Mouse (Mus musculus) T-helper 17 cell (primary cell): ENCODE data around the gene Stt3b.

Experiments used
- in situ Hi-C, 2 experiments: fragments of 300-600 bp; cut with MboI, MseI; formaldehyde crosslinking; loops; 1 replicate in 1 of 2; 2 replicates in 1 of 2; pipeline ENCODE4 v1.15.1; 2025; ENCODE audit warnings: high pct_unique_total_duplicates in 2 of 2

The Stt3b gene

DNA sequence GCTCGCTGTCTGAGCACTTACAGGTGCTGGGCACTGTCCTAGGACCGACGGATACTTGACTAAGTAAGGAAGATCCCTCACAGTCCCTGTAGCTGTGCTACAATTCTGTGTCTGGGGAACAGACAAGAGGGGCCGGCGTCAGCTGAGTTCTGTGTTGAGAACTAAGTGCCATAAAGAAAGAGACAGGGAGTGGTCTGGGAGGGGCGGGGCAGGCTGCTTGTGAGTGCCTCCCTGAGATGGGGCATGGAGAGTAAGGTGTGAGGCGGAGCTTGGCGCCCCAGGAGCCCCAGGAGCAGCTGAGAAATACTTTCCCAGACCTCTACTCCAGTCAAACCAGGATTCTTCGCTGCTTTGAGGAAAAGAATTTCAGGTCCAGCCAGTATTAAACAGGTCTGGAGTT is 92.2 kb downstream of the Stt3b start:
- in situ Hi-C loops, result no loop called here

DNA sequence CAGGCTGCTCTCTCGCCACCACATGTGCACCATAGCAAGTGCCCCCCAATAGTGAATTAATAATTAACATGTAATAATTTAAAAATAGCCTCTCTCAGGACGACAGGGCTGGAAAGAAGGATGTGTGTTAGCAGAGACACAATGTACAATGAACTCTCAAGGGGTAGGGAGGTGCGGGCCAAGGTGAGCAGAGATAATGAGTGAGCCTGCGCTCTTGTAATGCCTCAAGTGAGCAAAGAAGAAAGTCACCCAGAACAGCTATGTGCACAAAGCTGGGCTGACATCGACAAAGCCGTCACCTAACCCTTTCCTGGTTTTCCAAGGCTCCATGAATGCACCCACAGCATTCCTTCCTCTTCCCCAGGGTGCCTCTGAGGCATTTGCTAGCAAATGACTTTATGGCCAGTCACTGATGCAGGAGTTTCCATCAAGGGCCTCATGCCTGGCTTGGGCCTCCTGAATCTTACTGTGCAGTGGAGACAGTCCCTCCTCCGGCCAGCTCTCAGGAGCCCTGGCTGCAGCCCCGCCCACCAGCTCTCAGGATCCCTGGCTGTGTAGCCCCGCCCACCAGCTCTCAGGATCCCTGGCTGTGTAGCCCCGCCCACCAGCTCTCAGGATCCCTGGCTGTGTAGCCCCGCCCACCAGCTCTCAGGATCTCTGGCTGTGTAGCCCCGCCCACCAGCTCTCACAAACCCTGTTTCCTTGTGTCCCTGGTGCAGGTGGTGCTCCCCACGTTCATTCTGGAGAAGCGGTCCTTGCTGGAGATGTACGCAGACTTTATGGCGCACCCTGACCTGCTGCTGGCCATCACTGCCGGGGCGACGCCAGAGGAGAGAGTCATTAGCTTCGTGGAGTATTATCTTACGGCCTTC is 94.2 kb downstream of the Stt3b start:
- in situ Hi-C loops, result no loop called here

DNA sequence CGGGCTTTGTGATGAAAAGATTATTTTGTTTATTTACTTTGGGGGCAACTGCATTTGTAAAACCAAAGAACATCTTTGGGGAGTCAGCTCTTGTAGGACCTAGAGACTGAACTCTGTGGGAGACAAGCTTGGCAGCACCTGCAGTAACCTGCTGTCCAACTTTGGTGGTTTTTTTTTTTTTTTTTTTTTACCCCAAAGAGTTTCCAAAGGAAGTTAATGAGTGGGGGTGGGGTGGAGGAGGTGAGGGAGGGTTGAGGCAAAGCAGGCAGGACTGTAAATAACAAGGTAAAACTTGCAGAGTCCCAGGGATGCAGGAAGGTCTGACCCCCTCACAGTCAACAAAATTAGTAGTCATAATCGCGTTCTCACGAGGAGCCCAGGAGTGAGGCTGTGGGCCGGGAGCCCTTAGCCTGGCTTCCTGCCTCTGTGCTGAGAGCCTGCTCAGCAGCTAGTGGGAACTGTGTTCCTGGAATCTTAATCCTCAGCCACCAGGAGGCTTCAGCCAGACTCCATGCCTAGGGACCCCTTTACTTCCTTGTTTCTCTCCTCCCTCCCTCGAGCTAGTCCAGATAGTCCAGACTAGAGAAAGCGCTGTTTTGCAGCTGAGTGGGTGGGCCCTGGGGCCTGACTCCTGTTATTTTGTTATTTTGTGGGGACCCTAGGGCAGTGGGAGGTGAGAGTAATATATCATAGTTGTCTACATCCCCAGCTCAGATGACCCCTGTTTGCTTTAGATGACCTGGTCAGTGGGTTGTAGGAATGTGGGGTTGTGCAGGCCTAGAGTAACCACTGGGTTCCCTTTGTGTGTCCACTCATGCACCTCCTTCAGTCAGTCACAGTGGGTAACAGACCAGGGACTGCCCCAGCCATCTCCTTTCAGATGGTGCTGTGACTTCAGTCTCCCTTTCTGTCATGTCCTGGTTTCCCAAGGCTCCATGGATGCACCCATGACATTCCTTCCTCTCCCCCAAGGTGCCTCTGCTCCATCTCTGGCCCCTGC is 95.3 kb downstream of the Stt3b start:
- in situ Hi-C loops, result no loop called here

DNA sequence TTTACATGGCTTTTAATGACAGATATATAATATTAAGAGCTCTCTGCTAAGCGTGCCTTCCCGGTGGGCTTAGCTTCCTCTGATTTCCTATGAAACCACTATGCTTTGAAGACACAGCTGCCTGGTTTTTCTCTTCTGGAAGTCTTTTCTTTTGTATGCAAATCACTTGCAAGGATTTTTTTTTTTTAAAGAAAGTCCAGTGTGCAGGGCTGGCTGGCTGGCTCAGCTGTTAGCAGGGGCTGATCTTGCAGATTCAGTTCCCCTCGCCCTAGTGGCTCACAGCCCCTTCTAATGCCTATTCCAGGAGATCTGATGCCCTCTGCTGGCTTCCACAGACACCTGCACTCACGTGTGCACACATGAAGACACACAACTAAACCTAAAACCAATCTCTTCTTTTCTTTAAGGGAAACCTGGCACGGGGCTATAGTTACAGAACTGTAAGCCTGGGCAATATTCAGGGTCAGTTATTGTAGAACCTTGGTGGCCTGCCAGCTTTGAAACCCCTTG is 96.4 kb downstream of the Stt3b start:
- in situ Hi-C loops, result no loop called here

DNA sequence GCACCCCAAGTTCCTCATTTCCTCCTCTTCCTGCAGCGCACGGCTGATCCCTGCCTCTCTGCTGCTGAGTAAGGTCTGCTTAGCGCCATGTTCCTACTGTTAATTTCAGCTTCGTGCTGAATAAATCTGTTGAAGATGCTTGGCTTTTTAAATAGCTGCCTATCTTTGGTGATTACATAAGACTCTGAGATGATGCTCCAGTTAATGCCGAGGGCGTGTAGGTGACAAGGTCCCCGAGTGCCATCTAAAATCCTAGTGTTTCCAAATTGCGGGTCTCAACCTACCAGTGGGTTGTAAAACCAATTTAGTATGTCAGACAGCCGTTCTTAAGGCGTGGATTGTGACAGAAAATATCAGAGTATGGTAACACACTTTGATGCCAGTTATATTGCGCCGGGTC is 99.7 kb downstream of the Stt3b start:
- in situ Hi-C loops, result no loop called here

DNA sequence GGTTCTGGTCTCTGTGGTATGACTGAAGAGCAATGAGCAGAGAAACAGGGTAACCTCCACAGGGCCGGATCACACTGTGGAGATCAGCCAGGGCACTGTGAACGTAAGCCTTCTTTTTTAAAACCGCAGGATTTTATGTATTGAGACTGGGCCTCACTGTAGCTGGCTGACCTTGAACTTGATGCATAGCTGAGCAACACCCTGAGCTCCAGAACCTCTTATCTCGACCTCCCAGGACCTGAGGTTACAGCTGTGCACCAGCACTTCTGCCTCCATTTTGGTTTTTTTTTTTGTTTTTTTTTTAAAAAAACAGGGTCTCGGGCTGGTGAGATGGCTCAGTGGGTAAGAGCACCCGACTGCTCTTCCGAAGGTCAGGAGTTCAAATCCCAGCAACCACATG is 100.5 kb downstream of the Stt3b start:
- in situ Hi-C loops, result no loop called here

DNA sequence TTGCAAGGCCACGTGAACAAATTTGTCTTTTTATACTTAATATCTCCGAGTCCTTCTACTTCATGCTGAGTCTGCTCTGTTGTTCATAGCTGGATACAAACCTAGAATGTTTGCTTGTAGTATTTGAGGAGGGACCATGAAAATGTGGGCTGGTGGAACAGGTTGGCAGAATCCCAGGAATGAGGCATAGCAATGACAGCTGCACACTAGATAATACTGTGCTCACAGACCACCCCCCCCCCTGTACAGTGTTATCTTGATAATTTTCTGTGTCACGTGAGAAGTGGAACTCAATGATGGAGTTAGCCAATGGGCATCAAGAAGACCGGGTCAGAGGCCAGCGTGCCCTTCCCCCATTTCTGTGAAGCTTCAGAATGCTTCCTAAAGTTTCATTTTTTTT is 104.0 kb downstream of the Stt3b start:
- in situ Hi-C loops, result no loop called here

DNA sequence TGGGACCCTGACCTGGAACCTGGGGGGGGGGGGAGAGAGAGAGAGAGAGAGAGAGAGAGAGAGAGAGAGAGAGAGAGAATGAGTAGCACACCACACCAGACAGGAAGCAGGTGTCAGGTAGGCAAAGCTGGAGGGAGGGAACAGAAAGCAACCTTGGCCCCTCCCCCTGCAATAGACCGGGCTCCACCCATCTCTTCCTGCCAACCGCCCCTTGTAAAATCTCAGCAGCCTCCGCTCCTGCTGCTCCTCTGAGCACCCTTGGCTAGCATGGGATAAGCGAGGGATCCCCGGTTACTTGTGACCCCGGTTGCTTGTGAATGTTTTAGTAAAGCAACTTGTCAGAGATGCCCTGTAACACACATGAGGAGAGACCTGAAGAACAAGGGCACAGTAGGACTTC is 104.7 kb downstream of the Stt3b start:
- in situ Hi-C loops, result no loop called here

DNA sequence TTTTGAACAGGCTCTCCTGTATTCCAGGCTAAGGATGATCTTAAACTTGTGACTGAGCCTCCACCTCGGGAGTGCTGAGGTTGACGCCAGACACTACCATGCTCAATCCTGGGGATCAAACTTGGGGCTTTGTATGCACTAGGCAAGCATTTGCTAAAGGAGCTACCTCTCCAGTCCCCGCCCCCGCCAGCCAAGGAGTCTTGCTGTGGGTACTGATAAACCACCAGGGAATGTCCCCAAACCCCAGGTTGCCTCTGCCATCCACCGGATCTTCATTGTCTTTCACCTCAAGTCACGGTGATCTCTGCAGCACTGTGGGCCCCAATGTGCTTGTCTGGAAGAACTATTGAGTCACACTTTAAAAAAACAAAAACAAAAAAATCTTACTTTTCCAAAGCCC is 107.1 kb downstream of the Stt3b start:
- in situ Hi-C loops, result no loop called here

DNA sequence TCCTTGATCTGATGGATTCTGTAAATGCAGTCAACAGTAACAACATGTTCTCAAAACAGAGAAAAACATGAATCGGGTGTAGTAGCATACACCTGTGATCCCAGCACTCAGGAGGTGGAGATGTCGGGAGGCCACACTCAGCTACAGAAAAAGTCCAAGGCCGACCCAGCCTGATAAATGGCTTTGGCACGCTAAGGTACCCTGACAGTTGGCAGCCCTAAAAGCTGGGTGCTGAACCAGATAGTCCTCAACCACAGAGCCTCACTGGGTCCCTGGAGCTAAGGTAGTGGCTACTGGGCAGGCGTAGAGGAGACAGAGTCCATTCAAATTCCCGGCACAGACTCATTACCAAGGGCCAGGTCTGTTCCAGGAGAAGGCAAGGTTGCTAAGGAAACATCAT is 109.0 kb downstream of the Stt3b start:
- in situ Hi-C loops, result no loop called here

DNA sequence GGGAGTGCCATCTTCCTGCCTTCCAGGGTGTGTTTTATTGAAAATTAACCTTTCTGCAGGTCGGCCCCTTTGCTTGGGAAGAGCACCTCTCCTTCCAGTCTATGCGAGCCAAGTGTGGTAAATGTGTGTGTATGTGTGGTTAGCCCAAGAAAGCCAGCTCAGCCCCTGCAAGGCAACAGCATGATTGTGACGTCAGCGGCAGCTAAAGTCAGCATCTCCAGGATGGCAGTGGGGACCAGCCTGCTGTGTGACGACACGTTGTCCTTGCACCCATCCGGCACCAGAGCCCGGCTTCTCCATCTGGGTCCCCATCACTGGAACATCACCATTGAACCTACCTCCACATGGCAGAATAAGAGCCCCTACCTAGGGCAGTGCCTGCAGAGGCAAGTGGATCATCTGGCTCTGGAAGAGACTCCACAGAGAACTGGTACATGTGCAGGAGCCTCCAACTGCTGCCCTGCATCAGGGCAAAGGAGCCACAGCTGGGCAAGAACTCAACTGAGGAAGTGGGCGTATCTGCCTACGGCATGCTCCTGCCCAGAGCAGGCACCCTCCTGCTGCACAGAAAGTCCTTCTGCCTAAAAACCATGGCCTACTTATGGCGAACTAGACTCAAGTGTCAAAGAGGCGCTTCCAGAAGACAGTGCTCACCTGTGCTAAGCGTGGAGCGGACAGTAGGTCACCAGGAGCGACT is 109.9 kb downstream of the Stt3b start:
- in situ Hi-C loops, result no loop called here

DNA sequence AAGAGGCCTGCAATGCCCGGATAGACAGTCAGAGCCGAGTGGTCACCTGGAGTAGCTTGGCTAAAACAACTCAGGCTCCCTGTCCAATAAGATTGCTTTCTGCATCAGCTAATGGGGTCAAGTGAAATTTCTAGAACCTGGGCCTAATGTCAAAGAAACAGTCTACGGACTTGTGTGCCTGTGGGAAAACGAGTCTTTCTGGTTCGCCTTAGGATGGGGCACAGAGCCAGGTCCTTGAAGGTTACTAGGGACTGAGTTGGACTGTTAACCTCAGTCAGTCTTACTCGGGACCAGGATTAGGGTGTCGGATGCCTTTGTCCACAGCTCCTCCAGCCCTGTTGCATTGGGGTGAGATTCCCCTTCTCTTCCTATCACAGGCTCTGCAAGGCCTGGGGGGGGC is 113.1 kb downstream of the Stt3b start:
- in situ Hi-C loops, result no loop called here

DNA sequence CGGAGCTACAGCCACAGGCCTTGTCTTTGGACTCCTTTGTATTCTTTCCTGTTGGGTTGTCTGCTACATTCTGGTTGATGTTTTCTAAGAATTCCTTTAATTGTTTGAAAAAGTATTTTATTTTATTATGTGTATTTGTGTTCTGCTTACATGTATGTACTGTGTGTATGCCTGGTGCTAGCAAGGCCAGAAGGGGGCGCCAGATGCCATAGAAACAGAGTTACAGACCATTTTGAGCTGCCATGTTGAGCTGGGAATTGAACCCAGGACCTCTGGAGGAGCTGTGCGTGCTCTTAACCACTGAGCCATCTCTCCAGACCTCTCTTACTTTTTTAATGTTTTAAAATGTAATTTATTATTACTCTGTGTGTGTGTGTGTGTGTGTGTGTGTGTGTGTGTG is 117.3 kb downstream of the Stt3b start:
- in situ Hi-C loops, result no loop called here
